Comparison of ENCODE assay signal across 22 mouse cellular contexts in genomic region chr10:69962226-69962625, GRCm38 (mm10).
A peak's percentile ranks its signal among the peaks of the same experiment; 100 is the strongest.
DNase-seq lines count a peak whose midpoint lies in the region; TF ChIP-seq lines count a peak whose summit lies in the region.
"Had no signal": no experiment of that assay in that cellular context is flagged by ENCODE, and none has a peak within 500 bp of the region (broad histone marks: within the 10 kb centered on the region; RNA-seq: fewer than 3 reads in every experiment).

No protein-coding gene starts in this region.

- H3K27ac ChIP-seq in layer of hippocampus, adult 2 months, result peak overlapping the region; percentile 59; the same call in 1 of the 2 replicates
- H3K27ac ChIP-seq: hindbrain, embryonic 13.5 days; liver, embryonic 13.5 days; lung, embryonic 15.5 days had no signal

- no peak for TF ChIP-seq CTCF in layer of hippocampus, adult 2 months (conservative IDR thresholded peaks at IDR 0.05)

- no peak overlapping the region for H3K4me3 ChIP-seq in layer of hippocampus, adult 2 months
- H3K4me3 ChIP-seq: heart, embryonic 12.5 days; hindbrain, embryonic 13.5 days; liver, embryonic 13.5 days; lung, embryonic 15.5 days had no signal

- peak; percentile 51 for DNase-seq in adrenal gland, postnatal 10 days
- no peak for DNase-seq in adrenal gland, postnatal 4 days (ENCODE audit: low spot score in 2 of 2)
- DNase-seq in layer of hippocampus, adult 2 months (ENCODE audit: low spot score in 2 of 2), result no peak
- DNase-seq in layer of hippocampus, adult 18-20 months (ENCODE audit: low spot score in 2 of 2), result no peak
- DNase-seq in lung, postnatal 36 days, result peak; percentile 26
- no peak for DNase-seq in lung, postnatal 14 days
- DNase-seq in urinary bladder, postnatal 25 days (ENCODE audit: low spot score), result peak; percentile 31
- no peak for DNase-seq in cerebellum, adult 11-12 months
- DNase-seq: cerebellum, adult 8-10 months; cerebellum, postnatal 36 days; heart, adult 18-20 months; heart, postnatal 4 days; kidney, adult 9 months; kidney, postnatal 14 days; left cerebral cortex, postnatal 4 days; liver, embryonic 13.5 days; midbrain, embryonic 14.5 days; thymus, adult 2 months; thymus, postnatal 36 days had no signal

Comparison
In these comparisons a context has a peak if more than half of its experiments do, and no peak if none do; other contexts are left out.
1. DNase-seq: peak in adrenal gland, postnatal 10 days (single experiment), lung, postnatal 36 days (single experiment) and urinary bladder, postnatal 25 days (single experiment); none in adrenal gland, postnatal 4 days (0 of 2), layer of hippocampus, adult 2 months (0 of 2), layer of hippocampus, adult 18-20 months (0 of 2), lung, postnatal 14 days (single experiment) and cerebellum, adult 11-12 months (single experiment).